Mouse (Mus musculus) left cerebral cortex, adult 9 months (tissue): Measurements from ENCODE around the gene Inhba.

ENCODE experiments used
- DNase-seq, 2 experiments: peaks; one replicate each; pipeline ENCODE4 v3.0.0; 2022; ENCODE audit warnings: low spot score in 2 of 2

Gene Inhba

DNA sequence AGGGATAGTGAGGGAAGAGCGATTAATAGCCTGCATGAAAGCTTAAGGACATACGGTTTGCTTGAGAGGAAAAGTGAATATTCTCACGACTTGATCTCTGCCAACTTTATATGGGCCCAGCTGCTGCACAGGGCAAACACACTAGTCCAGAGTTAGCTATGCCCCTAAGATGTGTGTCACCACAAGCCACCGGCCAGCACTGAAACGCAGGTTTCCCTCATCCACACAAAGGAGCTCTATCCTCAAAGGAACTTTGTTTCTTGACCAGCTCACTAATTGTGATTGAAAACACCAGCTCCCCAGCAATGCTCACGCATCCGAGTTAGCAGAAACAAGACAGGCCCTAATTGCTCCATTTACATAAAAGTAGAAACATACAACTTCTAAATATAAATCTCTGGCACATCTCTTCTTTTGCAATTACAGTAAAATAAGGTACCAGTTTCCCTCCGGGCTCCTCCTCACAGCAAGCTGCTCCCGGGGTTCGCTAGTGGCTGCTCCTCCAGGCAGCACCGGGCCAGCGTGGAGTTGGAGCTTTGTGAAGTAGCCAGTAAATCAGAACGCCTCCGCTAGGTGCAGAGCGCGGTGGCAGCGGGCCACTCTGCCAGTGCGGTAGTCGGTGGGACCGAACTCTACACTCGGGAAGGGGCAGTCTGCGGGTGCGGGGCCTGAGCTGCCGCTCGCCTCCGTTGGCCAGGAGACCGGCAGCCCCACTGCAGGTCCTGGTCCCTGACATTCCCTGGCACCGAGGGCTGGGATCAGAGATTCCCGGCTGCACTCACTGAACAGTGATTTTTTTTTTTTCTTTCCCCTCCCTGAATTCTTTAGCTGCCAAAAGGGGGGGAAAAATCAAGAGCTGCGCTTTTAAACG is at the start of gene Inhba:
TSS of gene Inhba (plus strand) at position 480 of the 871 bp plus-strand sequence.
- peak in 1 of 2 experiments; percentile 45 for DNase-seq

DNA sequence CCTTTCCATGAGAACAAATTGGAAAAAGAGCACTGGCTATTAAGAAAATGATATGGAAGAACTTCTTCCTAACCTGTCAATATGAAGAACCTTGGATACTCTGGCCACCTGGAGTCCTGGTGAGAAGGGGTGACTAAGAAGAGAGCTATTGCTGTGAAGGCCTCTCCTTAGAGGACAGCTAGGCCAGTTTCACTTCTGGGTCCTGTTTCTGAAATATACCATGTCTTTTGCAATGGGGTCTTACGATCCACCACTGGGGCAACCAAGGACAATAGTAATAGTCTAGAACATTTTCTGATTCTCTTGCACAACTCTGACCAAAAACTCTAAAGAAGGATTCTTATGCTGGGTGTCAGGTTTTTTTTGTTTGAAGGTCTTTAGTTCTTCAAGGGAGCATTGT is 35.1 kb upstream of the Inhba start:
- no peak for DNase-seq

DNA sequence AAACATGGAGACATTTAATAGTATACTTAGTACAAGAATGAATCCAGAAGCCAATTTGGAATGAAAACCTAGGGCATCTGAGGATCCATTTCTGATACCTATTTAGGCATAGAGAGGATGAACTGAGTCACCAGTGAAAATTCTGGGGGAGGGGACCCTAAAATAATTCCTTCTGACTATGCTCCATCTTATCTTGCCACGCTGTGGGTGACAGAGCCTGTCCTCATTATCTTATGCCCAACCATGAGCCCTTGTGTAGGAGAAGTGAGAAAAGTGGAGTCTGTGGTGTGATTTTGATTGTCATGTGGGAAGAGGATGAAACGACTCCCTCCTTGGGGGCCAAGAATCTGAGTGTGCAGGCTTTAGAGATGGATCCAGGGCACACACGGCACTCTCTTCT is 32.1 kb upstream of the Inhba start:
- peak; percentile 37 to 45 for DNase-seq

DNA sequence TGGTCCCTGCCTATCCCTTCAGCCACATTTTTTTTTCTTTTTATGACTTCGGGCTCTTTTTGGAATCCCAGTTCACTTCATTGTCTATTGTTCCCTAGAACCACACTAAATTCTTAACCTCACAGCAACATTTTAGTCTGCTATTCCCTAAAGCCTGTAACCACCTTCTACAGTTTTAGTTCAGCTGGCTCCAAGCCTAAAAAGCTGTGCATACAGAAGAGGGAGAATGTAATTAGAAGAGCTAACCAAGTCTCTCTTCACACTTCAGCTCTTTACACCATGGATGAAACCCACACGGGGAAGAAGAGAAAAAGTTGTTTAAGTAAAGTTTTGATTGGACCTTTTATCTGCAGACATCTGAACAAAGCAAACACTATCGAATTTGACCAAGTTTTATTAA is 29.6 kb upstream of the Inhba start:
- DNase-seq = peak; percentile 11 to 47

DNA sequence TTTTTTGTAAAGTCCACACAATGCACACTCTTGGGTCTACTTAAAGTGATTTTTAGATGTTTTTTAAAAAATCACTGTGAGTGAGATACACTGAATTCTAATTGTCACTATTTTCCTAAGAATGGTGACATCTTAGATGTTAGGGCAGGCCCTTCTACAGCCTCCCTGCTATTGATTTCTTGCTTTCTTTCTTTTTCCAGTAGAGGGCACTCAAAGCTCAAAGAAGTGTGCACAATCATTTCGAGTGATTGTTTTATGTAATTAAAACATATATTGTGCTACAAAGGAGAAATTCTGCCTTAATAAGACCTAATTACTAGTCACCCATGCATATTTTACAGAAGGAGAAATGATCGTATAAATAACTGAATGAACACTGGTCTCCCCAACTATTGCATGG is 25.9 kb upstream of the Inhba start:
- DNase-seq = no peak

DNA sequence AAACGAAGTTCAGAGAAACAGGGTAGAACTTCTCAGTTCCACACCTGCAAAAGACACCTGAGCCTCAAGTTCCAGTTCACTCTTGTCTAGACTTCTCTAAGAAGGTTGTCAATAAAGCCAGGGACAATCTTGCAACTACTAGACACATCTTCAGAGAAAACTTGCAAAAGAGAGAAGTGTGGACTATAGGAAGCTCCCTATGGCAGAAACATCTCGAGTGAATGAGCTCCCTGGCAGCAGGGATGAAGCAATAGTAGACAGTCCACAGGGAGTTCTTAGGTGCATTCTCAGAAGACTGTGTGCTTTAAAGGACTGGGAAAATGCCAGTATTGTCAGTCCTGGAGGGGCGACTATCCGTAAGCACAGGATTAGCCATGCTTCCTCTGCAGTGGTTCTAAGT is 25.5 kb upstream of the Inhba start:
- DNase-seq = no peak

DNA sequence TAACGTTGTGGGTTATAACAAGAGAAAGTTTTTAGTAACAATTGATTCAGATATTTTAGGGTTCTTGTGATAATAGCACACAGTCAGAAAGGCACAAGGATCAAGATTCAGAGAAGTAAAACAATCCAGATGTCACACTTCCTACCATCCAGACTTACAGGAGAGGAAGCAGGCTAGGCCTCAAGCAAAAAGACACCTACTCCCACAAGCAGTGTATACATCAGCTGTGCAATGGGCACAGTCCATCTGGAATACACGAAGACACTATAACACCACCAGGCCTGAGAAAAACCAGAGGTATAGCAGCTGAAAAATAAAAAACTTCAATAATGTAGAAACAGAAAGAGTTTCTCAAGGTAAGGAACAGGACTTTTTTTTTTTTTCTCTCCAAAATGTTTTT is 16.3 kb upstream of the Inhba start:
- DNase-seq = peak in 1 of 2 experiments; percentile 26

DNA sequence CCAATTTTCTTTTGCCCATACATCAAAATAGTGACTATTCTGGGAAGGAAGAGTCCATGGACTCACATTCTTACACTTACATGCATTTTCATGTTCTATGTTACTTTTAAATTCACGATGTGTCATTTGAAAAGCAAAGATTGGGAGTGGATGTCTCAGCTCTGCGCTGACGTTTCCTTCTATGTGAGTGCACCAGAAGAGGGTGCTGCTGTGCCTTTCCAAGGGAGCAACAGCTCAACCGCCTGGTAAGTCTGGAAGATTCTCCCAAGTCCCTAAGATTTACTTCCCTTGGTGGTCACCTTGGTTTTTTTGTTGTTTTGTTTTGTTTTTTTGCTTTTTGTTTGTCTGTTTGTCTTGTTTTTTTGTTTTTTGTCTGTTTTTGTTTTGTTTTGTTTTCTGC is 6.1 kb upstream of the Inhba start:
- DNase-seq = peak in 1 of 2 experiments; percentile 62

DNA sequence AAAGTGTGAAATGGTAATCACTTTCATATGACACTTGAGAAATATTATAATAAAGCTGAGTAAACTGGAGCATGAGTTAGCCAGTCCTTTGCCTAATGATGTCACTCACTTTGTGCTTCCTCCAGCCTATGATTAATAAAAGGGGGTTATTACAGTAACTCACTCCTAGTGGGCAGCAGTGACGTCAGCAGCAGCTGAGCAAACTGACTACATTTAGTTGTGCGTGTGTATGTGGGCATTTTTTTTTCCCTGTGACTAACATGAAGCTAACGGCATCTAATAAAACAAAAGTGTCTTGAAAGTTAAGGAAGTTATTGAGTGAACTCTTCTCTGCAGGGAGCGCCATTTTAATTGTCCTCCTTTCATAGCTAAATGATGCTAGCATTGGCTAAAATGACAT is 3.9 kb upstream of the Inhba start:
- DNase-seq = no peak

DNA sequence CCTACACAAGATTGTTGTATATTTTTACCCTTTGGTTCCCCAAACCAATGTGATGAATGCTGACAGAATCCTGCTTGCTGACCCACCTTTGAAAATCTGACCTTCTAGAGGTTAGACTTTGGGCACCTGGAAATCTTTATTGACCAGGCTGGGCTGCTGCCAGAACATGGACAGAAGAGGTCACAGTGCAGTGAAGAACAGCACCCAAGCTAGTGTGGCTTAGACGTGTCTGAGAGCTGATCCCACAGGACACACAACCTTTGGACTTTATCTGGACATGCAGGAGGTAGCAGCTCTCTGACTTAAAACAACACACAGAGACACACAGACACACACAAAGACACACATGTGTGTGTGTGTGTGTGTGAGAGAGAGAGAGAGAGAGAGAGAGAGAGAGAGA is 3.3 kb upstream of the Inhba start:
- no peak for DNase-seq

DNA sequence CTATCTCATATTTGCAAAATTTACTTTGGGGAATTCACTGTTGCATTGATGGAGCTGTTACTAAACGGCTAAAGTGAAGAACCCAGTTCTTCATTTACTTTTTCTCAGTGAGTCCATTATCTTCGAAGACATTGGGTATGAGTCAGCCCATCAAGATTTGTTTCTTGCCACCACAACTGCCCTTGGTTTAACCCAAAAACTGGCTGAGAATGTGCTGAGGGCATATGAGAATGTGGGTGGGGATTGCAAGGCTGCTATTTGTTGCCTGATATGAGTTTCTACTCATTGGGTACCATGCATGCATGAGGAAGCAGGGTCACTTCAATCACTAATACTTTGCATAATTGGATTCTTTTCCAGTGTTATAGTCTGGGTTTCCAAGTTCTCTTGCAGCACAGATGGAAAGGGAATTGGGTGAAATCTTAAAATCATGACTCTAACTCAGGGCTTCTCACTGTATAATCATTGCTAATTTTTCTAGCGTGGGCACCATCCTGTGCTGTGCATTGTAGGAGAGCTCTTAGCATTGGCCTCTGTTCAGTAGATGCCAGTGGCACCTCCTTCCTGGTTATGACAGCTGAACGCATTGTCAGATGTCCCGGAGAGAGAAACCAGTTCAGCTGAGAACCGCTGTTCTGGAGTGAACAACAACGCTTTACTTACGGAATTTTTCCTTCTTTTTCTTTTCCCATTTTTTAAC is 1.7 kb upstream of the Inhba start:
- no peak for DNase-seq

DNA sequence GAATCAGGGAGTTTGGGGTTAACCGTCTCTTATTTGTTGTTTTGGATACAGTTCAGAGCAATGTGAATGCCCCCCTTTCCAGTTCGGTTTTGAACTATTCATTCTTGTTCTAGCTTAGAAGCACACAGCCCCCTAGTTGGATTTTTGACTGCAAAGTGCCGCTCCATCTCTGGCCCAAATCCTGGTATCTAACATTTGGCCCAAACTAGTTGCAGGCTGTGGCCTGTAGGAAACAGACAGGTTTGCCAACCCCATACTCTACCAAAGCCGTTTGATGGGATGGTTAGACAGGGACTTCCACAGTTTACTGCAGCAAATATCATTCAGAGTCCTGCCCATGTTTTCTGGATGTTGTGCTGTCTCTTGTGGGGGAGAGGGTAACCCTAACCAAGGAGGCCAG is 1.1 kb upstream of the Inhba start:
- DNase-seq = no peak

DNA sequence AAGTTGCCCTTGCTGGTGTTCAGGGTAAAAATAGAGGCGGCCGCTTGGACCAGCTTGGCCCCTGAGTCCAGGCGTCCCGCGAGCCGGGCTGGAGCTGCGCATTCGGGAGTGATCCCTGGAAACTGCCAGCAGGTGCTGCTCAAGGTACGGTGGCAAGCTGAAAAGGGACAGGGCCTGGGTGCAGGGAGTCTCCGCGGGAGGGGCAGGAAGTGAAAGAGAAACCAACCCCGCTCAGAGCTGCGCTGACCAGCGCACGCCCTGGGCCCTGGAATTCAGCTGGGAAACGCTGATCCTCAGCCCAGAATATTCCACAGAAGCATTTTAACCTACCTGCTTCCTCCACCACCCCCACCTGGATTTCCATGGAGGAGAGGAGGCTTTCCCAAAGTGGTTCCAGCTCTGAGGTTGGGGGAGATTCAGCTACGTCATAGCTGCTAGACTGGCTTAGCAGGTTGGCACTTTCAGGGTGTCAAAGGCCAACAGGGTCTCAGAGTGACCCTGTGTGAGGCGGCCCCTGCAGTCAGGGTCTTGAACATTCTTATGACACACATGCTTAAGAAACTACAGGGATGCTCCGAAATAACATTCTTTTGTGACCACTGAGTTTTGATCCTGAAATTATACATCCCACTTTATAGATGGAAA is 714 bp downstream of the Inhba start:
- DNase-seq = peak in 1 of 2 experiments; percentile 71

DNA sequence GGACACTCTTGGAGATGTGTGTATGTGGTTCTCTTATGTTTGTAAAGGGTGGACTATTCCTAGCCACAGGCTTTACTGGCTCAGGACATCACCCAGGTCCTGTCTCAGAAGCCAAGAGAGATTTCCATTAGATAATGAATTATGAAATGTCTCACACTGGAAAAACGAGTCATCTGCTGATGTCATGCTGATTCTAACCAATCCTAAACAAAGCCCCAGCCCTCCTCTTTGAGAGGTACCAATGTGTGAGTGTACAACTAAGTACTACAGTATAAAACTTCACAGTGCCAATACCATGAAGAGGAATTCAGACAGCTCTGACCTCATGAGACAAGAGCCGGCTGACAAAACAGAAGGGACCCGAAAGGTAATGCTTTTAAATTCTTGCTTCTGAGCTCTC is 2.5 kb downstream of the Inhba start:
- DNase-seq = no peak

DNA sequence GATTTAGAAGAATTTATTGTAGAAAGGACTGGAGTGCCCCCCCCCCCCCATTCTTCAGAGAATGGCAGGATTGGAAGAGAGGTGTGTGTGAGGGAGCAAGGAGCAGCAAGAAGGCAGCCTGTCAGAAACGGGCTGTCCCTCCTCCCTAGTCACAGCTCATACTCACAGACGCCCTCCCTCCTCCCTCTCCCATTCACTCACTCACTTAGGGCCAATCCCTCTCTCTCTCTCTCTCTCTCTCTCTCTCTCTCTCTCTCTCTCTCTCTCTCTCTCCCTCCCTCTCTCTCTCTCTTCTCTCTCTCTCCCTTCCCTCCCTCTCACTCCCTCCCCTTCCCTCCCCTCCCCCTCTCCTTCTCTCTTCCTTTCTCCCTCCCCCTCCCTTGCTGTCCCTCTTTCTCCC is 4.9 kb downstream of the Inhba start:
- DNase-seq = no peak

DNA sequence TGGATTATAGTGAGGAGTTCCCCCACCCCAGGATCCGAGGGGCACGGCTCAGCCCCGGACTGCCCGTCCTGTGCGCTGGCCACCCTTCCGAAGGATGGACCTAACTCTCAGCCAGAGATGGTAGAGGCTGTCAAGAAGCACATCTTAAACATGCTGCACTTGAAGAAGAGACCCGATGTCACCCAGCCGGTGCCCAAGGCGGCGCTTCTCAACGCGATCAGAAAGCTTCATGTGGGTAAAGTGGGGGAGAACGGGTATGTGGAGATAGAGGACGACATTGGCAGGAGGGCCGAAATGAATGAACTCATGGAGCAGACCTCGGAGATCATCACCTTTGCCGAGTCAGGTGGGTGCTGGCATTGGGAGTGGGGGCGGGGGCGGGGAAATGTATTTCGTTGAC is 5.7 kb downstream of the Inhba start:
- DNase-seq = no peak

DNA sequence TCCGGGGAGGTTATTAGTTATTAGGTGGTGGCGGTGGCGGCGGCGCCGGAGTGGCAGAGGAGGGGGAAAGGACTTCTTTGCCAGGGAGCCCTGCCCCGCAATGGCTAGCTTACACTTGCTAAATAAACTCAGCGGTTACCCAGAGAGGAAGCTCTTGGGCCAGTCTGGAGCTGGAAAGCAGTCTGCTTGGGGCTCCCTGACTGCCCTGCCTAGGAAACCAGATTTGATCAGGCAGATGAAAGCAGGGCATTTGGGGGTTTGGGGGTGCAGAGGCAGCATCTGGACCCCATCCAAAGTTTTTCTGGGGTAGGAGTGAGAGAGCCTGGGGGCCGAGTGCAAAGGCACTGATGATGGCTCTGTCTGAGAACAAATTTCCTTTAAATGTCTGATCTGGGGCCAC is 6.1 kb downstream of the Inhba start:
- no peak for DNase-seq

DNA sequence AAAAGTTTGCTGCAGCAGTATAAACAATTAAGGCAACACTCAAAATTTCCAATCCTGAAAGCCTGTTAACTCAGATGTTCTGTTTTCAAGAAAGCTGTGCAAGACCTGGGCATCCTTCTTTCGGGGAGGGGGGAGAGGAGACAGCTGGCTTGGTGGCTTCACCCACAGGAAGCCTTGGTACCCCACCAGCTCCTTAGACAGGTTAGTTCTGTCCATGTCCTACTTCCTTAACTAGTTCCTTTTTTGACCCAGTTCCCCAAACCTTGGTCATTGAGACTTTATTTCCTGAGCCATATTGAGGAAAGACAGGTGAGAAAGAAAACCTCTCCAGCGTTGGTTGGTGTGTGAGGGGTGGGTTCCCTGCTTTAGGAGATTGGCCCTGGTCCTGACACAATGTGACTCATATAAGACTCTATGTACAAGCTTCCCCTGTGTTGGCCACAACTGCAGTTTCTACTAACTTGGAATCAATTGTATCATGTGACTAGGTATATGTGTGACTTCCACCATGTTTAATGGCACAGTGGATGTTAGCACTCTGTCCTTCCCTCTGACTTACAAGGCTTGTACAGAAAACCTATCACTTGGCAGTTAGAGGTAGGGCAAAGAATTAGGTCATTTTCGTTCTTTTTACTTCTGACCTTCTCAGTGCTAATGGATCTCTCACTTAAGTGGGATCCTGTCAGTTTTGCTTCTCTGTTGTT is 7.3 kb downstream of the Inhba start:
- no peak for DNase-seq

DNA sequence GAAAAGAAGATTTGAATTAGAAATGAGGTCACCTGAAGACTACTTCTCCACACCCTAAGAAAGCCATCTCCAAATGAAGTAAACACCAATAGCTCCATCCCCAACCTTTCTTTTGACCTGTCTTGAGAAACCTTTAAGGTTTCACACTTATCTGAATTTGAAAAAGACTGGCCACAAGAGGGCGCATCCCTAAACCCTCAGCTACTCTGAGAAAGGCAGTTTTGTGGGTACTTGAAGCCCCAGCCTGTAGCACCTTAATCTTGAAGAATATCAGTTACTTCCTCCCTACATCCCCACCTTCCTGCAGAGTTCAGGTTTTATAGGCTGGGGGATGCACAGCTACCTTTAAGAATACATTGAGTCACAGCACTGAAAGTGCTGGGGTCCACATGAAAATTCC is 9.0 kb downstream of the Inhba start:
- peak in 1 of 2 experiments; percentile 55 for DNase-seq

DNA sequence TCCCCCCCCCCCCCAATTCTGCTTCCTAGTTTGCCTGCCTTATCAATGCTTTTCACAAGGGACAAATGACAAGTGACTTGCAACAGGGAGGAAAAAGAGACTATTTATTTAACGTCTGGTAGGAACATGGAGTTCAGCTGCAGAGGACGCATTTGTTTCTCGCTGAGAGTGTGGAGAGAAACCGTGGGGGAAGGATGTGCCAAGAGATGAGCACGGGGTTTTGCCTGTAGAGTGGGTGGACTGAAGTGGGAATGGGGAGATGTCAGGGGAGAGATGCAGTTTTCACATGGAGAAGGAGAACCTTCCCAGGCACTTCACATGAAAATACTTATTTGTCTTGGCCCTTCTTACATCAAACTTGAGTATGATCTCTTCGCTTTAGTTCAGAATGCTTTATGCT is 9.5 kb downstream of the Inhba start:
- no peak for DNase-seq

DNA sequence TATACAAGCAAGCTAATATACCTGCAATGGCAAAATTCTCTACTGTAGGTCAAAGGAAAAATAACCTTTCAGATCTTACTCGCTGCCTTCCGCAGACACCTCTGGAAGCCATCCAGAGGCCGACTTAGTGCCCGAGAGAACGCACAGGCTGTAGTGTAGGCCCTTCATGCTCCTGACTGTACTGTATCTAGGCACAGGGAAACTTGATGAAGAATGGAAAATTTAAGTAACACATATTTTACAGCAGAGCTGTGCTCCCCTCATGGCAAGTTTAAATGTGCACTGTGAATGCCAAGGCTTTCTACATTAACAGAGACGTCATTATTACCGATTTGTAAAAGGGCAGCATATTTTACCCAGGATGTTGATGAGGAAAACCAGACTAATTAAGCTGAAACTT is 10.2 kb downstream of the Inhba start:
- DNase-seq = no peak

DNA sequence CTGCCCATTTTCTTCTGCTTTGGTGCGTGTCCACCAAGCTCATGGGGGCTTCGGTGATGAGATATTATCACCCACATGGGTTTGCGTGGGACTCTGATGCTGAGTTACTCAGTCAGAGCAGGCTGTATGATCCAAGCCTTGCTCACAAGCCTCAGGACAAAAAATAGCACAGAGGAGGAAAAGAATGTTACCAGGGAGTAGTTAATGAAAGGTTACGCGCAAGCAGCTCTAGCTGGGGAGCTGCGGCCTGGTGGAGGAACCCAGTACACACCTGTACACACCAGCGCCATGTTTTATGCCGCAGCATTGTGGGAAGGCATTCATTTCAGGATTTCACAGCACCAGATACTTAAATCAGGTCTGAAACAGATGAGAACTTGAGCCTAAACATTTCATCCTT is 10.9 kb downstream of the Inhba start:
- peak in 1 of 2 experiments; percentile 48 for DNase-seq
